Mouse (Mus musculus) T-cell, adult 2 months (primary cell): Measurements from ENCODE around the gene Krtap19-1.

Experiments
- DNase-seq: peaks from one replicate; pipeline ENCODE4 v3.0.0; 2022; ENCODE audit warnings: low spot score

Krtap19-1 gene

DNA sequence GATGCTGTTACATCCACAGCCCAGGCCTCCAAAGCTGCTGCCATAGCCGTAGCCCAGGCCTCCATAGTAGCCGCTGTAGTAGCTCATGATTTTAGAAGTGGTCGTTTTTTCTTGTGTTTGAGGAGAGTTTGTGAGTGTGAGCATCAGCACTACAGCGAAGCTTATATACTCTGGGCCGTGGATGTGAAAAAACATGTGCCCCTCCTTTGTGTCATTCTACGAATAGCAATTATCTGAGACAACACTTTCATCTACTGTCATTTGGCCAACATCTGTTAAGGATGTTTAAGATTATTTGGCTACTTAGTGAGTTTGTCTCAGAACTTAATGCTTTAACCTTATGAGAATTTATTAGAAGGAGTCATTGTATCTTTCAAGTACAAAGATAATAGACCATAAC is at the start of gene Krtap19-1:
Gene Krtap19-1 (minus strand): TSS at position 101 of the 400 bp plus-strand sequence.
- DNase-seq, result no peak

DNA sequence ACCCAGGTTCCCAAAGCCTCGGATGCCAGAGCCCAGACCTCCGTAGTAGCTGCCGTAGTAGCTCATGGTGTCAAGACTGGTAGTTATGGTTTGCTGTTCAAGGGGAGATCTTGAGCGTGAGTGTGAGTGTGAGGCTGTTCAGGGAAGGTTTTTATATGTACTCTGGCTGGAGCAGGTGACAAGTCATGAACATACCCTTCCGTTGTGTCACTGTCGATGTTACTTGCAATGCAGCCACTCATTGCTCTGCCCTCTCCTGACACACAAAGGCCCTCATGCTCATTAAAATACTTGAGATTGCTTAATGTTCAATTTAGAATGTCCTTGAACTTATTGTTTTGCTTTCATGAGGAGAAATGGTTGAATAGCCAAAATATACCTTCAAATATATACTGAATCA is 27.1 kb upstream of the Krtap19-1 start, which contains the start of gene Krtap19-5:
Gene Krtap19-5 (minus strand): TSS at position 101 of the 400 bp plus-strand sequence.
- no peak for DNase-seq

DNA sequence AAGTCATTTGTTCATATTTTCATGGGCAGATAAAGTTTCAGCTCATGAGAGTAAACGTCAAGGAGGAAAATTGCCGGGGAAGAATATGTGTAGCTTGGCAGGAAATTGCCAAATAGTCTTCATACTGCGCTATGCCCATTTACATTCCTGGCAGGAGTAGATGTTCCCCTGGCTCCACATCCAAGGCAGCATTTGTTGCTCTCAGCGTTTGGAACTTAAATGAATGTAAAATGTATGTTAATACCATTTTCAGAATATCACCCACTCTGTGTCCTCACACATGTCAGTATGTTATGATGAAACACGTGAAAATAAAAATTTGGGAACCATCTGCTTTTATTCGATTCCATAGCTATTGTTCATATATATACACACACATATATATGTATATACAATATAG is 17.7 kb upstream of the Krtap19-1 start:
- no peak for DNase-seq

DNA sequence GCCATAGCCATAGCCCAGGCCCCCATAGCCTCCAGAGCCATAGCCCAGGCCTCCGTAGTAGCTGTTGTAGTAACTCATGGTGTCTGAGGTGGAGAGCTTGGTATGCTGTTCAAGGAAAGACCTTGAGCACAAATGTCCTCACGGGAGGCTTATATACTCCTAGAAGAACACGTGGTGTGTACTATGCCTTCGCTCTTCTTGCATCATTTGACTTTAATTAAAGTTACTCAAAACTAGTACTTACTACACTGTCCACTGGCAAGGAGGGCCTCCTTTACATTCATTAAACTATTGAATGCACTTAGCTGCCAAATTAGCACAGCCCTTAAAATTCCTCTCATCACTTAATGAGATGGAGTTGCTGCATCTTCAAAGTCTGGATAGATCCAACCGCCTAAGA is 15.8 kb upstream of the Krtap19-1 start, which contains the start of gene Krtap19-4:
Gene Krtap19-4 (minus strand): TSS at position 101 of the 400 bp plus-strand sequence.
- DNase-seq, result no peak

DNA sequence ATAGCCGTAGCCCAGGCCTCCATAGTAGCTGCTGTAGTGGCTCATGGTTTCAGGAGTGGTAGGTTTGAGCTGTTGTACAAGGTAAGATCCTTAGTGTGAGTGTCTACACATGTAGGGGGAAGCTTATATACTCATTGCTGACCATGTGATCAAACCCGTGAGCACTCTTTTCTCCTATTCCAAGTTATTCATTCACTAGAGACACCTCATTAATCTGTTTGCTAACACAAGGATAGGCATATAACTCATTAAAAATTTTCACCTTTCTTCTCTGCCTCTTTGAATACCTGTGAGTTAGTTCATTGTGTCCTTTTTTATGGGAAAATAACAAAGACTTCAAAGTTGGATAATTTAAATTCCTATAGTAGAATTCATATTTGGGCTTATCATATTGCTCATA is 8.7 kb upstream of the Krtap19-1 start, which contains the start of gene Krtap19-3:
Gene Krtap19-3 (minus strand): TSS at position 101 of the 400 bp plus-strand sequence.
- no peak for DNase-seq

DNA sequence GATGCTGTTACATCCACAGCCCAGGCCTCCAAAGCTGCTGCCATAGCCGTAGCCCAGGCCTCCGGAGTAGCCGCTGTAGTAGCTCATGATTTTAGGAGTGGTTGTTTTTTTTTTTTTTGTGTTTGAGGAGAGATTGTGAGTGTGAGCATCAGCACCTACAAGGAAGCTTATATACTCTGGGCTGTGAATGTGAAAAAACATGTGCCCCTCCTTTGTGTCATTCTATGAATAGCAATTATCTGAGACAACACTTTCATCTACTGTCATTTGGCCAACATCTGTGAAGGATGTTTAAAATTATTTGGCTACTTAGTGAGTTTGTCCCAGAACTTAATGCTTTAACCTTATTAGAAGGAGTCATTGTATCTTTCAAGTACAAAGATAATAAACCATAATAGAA is 5.0 kb upstream of the Krtap19-1 start, which contains the start of gene Krtap19-2:
Gene Krtap19-2 (minus strand): TSS at position 101 of the 400 bp plus-strand sequence.
- DNase-seq, result no peak

DNA sequence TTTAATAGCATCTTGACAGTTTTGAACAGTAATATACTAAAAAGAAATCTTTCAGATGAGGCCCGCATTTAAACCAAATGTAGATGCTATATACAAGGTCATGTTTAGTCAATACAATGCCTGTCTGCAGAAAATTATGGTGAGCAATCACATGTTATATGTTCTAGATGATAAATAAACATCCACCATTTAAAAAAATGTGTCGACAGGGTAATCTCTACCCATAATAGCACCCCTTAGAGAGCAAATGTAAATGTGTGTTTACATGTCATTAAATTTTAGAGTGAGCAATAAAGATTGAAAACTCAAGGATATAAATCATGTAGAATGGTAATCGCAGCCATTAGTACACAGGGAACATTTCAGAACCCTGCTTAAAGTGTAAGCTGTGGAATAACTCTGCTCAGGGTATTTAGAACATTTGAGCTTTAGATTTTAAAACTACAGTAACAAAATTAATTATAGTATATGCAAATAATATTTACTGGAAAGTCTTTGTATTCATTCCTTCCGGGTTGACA is 4.3 kb downstream of the Krtap19-1 start:
- no peak for DNase-seq

DNA sequence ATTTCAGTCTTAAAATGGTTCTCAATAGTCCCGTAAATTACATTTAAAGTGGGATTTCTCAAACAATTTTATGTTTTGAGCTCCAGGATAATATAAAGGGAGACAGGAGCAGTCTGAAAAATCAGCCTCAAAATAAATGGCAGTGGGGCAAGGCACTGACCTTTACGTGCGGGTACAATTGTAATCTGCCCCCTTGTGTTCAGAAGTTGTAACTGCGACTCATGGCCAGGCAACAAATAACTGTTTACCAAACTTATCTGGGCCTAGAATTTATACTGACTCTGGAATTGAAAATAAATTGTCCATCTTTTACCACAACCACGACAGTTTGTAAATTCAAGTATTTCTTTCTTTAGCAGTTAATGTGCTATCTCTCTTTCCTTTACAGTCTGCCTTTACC is 17.8 kb downstream of the Krtap19-1 start:
- no peak for DNase-seq

DNA sequence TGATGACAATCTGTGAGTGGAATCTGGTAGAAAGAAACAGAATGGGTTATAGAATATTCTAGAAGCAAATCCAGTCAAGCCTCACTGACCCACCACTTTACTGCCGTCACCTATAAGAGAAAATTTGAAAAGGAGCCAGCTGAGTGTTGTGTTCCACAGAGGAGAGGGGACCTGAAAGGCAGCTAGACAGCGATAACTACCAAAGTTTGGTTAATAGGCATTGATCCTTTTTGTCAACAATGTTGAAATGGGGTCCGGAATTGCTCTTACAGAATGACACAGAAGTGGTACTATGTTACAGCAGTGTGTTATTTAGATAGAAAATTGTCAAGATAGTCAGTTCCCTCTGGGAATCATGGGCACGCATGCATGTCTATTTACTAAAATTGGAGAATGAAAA is 20.7 kb downstream of the Krtap19-1 start:
- DNase-seq, result no peak

DNA sequence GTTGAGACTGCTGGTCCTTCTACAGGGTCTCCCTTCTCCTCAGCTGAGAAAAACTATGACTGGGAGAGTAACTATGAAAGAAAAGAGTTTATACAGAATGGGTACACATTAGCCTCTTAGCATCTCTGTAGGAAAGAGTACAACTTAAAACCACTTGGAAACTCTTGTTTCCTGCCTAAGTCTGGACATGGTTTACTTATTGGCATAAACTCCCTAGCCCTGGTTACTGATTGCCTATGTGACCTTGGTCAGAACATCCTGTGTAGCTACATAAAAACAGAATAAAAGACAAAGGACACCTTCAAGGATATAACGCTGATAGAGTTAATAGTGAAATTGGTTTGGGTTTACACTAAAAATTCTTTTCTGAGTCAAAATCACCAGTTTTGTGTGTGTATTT is 21.8 kb downstream of the Krtap19-1 start:
- DNase-seq, result no peak

DNA sequence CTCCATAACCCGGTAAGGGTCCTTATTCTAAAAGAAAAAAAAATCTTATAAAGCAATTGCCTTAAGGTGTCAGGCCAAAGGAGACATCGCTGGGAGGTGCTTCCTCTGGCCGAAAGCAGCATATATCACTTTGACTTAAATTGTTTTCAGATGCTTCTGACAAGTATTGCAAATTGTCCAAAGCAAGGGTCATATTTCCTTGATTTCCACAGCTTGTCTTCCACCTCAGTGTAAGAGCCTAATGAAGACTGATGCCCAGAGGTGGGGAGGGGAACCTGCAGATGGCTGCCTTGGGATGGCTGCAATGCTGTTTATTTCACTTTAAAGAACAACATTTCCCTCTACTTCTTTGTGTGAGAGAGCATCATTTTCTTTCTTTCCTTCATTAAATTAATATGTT is 42.2 kb downstream of the Krtap19-1 start:
- no peak for DNase-seq

DNA sequence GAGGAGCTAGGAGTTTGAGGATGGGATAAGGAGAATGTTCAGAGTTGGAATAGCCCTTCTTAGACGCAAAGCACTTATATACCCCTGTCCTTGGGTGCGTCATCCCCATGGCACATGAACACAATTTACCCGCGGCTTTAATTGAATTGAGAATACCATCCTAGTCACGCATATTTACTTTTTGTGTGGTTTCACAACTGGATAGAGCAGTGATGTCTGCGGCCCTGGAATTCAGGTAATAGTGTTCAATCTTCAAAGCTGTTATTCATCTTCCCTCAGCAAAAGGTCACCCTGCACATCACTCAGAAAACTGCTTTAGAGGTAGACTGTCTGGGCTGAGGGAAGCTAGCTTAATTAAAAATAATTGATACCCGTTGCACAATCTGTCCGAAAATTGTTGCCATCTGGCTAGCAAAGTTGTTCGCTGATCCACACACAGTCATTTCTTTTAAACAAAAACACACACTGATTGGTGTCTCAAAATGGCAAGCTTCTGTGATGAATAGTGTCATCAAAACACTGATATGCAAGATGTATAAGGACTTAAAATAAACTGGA is 43.0 kb downstream of the Krtap19-1 start, which contains the start of gene Krtap14:
Gene Krtap14 (minus strand): TSS at position 51 of the 558 bp plus-strand sequence.
- DNase-seq, result no peak

DNA sequence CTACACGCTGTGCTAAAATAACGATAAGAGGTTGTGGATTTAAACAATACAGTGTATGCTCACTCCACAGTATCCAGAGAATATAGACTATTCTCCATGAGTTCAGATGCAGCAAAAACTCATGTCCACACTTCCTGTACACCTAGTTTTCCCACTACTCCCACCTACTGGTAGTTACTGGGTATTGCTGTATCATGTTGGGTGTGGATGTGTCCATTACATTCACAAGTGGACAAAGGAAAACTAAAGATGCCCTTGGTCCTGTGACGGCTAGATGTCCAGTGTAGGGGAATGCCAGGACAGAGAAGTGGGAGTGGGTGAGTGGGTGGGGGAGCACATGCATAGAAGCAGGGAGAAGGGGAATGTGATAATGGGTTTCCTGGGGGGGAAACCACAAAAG is 45.5 kb downstream of the Krtap19-1 start:
- no peak for DNase-seq

DNA sequence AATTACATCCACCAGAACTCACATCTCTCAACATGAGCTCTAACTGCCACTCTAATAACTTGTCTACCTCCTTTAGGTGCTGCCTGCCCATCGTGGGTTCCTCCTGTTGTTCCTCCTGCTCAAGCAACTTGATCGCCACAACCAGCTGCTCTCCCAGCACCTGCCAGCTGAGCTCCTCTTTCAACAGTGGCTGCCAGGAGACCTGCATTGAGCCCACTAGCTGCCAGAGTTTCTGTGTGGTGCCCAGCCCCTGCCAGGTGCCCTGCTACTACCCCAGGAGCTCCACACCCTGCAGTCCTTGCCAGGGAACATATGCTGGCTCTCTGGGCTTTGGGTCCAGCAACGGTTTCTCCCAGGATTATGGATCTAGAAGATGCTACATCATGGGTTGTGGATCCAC is 49.1 kb downstream of the Krtap19-1 start, which contains the start of gene Krtap15:
Gene Krtap15 (plus strand): TSS at position 150 of the 400 bp plus-strand sequence.
- no peak for DNase-seq
